10 mouse cellular contexts compared by ENCODE assay signal in genomic region chr6:28729236-28729635, GRCm38 (mm10).
A peak's percentile ranks its signal among the peaks of the same experiment; 100 is the strongest.
DNase-seq lines count a peak whose midpoint lies in the region; ATAC-seq lines count a peak whose summit lies in the region.
"Had no signal": no experiment of that assay in that cellular context is flagged by ENCODE, and none has a peak within 500 bp of the region (broad histone marks: within the 10 kb centered on the region; RNA-seq: fewer than 3 reads in every experiment).

No protein-coding gene starts in this region.

- H3K4me1 ChIP-seq in neural tube, embryonic 13.5 days (replicated peaks): peaks cover 27% of the 10 kb centered on the region
- peaks cover 11% of the 10 kb centered on the region for H3K4me1 ChIP-seq in neural tube, embryonic 15.5 days
- peaks cover 14% of the 10 kb centered on the region for H3K4me1 ChIP-seq in embryonic facial prominence, embryonic 14.5 days (ENCODE audit: control insufficient read depth, insufficient read depth, low read length)
- H3K4me1 ChIP-seq in hindbrain, embryonic 14.5 days (replicated peaks; ENCODE audit: control insufficient read depth, insufficient read depth, low read length): peaks cover 12% of the 10 kb centered on the region; the same call in 1 of the 2 replicates
- H3K4me1 ChIP-seq in heart, embryonic 10.5 days: peaks cover 33% of the 10 kb centered on the region
- H3K4me1 ChIP-seq: stomach, embryonic 15.5 days had no signal

- H3K4me2 ChIP-seq in neural tube, embryonic 13.5 days: no peak overlapping the region
- H3K4me2 ChIP-seq in neural tube, embryonic 15.5 days: no peak overlapping the region
- H3K4me2 ChIP-seq in embryonic facial prominence, embryonic 14.5 days (ENCODE audit: low read depth, low read length): no peak overlapping the region
- H3K4me2 ChIP-seq in hindbrain, embryonic 14.5 days (replicated peaks): no peak overlapping the region
- H3K4me2 ChIP-seq: limb, embryonic 12.5 days; stomach, embryonic 15.5 days had no signal

- H3K27ac ChIP-seq in neural tube, embryonic 13.5 days (replicated peaks): 0 out of 2 replicates have a peak overlapping the region, but pooled peaks have one; percentile 6
- H3K27ac ChIP-seq in neural tube, embryonic 15.5 days (replicated peaks): no peak overlapping the region
- no peak overlapping the region for H3K27ac ChIP-seq in embryonic facial prominence, embryonic 14.5 days (replicated peaks; ENCODE audit: low read depth, low read length)
- 0 out of 2 replicates have a peak overlapping the region, but pooled peaks have one; percentile 39 for H3K27ac ChIP-seq in hindbrain, embryonic 14.5 days
- no peak overlapping the region for H3K27ac ChIP-seq in heart, embryonic 10.5 days
- H3K27ac ChIP-seq: limb, embryonic 12.5 days; stomach, embryonic 15.5 days had no signal

- no peak for DNase-seq in embryonic facial prominence, embryonic 14.5 days (ENCODE audit: low spot score)
- no peak for DNase-seq in hindbrain, embryonic 14.5 days (ENCODE audit: low spot score)
- no peak for DNase-seq in left cerebral cortex, postnatal 14 days (ENCODE audit: low spot score in 2 of 2)
- DNase-seq in spleen, postnatal 36 days (ENCODE audit: low spot score in 2 of 2): no peak
- no peak for DNase-seq in heart, embryonic 10.5 days (ENCODE audit: low spot score)
- DNase-seq: lung, adult 2 months had no signal

- 0 out of 2 replicates have a peak, but pooled peaks have one; percentile 32 for ATAC-seq in neural tube, embryonic 13.5 days (ENCODE audit: low read depth)
- no peak; the same call in 1 of the 2 replicates for ATAC-seq in neural tube, embryonic 15.5 days (ENCODE audit: low FRiP score)
- peak; percentile 18; the same call in 1 of the 2 replicates for ATAC-seq in embryonic facial prominence, embryonic 14.5 days (ENCODE audit: low read depth)
- no peak for ATAC-seq in hindbrain, embryonic 14.5 days (ENCODE audit: low FRiP score)

- 18% methylated on average over 3 of the region's 3 CpGs for WGBS in neural tube, embryonic 13.5 days
- 18% methylated on average over 3 of the region's 3 CpGs for WGBS in neural tube, embryonic 15.5 days
- 24% methylated on average over 3 of the region's 3 CpGs for WGBS in embryonic facial prominence, embryonic 14.5 days
- WGBS in hindbrain, embryonic 14.5 days: 20% methylated on average over 3 of the region's 3 CpGs
- WGBS in heart, embryonic 10.5 days: 38% methylated on average over 3 of the region's 3 CpGs

- H3K9me3 ChIP-seq in neural tube, embryonic 13.5 days: no peaks in the 10 kb centered on the region
- no peaks in the 10 kb centered on the region for H3K9me3 ChIP-seq in neural tube, embryonic 15.5 days (replicated peaks)
- no peaks in the 10 kb centered on the region for H3K9me3 ChIP-seq in embryonic facial prominence, embryonic 14.5 days (ENCODE audit: control insufficient read depth, low read length)
- H3K9me3 ChIP-seq in hindbrain, embryonic 14.5 days (ENCODE audit: control insufficient read depth, low read length): no peaks in the 10 kb centered on the region
- H3K9me3 ChIP-seq in heart, embryonic 10.5 days: no peaks in the 10 kb centered on the region
- H3K9me3 ChIP-seq: limb, embryonic 12.5 days; stomach, embryonic 15.5 days had no signal

- H3K9ac ChIP-seq in neural tube, embryonic 13.5 days: no peak overlapping the region
- H3K9ac ChIP-seq in neural tube, embryonic 15.5 days (replicated peaks): no peak overlapping the region
- no peak overlapping the region for H3K9ac ChIP-seq in embryonic facial prominence, embryonic 14.5 days (ENCODE audit: low read depth, low read length)
- no peak overlapping the region for H3K9ac ChIP-seq in hindbrain, embryonic 14.5 days
- H3K9ac ChIP-seq: limb, embryonic 12.5 days; stomach, embryonic 15.5 days had no signal

- H3K36me3 ChIP-seq in neural tube, embryonic 13.5 days: no peaks in the 10 kb centered on the region
- no peaks in the 10 kb centered on the region for H3K36me3 ChIP-seq in neural tube, embryonic 15.5 days
- peaks cover 9% of the 10 kb centered on the region; the same call in 1 of the 2 replicates for H3K36me3 ChIP-seq in embryonic facial prominence, embryonic 14.5 days (ENCODE audit: control insufficient read depth, insufficient read depth, low read length)
- H3K36me3 ChIP-seq in hindbrain, embryonic 14.5 days (replicated peaks; ENCODE audit: control insufficient read depth, insufficient read depth): no peaks in the 10 kb centered on the region
- H3K36me3 ChIP-seq in heart, embryonic 10.5 days: peaks cover 8% of the 10 kb centered on the region; the same call in 1 of the 2 replicates
- H3K36me3 ChIP-seq: stomach, embryonic 15.5 days had no signal

- H3K4me3 ChIP-seq in neural tube, embryonic 13.5 days: no peak overlapping the region
- no peak overlapping the region for H3K4me3 ChIP-seq in neural tube, embryonic 15.5 days (replicated peaks)
- no peak overlapping the region for H3K4me3 ChIP-seq in embryonic facial prominence, embryonic 14.5 days (ENCODE audit: low read depth, low read length)
- no peak overlapping the region for H3K4me3 ChIP-seq in hindbrain, embryonic 14.5 days (replicated peaks; ENCODE audit: low read length)
- H3K4me3 ChIP-seq in heart, embryonic 10.5 days: no peak overlapping the region
- H3K4me3 ChIP-seq: limb, embryonic 12.5 days; stomach, embryonic 15.5 days had no signal

- intact Hi-C loops in left cerebral cortex, postnatal 14 days (cut with DNase I): no loop called here

- no peaks in the 10 kb centered on the region for H3K27me3 ChIP-seq in neural tube, embryonic 13.5 days
- no peaks in the 10 kb centered on the region for H3K27me3 ChIP-seq in neural tube, embryonic 15.5 days (replicated peaks)
- no peaks in the 10 kb centered on the region for H3K27me3 ChIP-seq in embryonic facial prominence, embryonic 14.5 days (replicated peaks; ENCODE audit: control insufficient read depth, insufficient read depth, low read length)
- H3K27me3 ChIP-seq in hindbrain, embryonic 14.5 days (ENCODE audit: control insufficient read depth, insufficient read depth, low read length): no peaks in the 10 kb centered on the region
- H3K27me3 ChIP-seq in heart, embryonic 10.5 days (ENCODE audit: insufficient read depth, poor library complexity, severe bottlenecking): no peaks in the 10 kb centered on the region
- H3K27me3 ChIP-seq: limb, embryonic 12.5 days; stomach, embryonic 15.5 days had no signal

Comparison
In these comparisons a context has a peak if more than half of its experiments do, and no peak if none do; other contexts are left out.
1. ATAC-seq: peak in neural tube, embryonic 13.5 days (single experiment) and embryonic facial prominence, embryonic 14.5 days (single experiment); none in neural tube, embryonic 15.5 days (single experiment) and hindbrain, embryonic 14.5 days (single experiment).
2. H3K27ac ChIP-seq: peak in neural tube, embryonic 13.5 days (single experiment) and hindbrain, embryonic 14.5 days (single experiment); none in neural tube, embryonic 15.5 days (single experiment), embryonic facial prominence, embryonic 14.5 days (single experiment) and heart, embryonic 10.5 days (single experiment).